ENCODE assay signal across 8 mouse cellular contexts in the genomic region with DNA sequence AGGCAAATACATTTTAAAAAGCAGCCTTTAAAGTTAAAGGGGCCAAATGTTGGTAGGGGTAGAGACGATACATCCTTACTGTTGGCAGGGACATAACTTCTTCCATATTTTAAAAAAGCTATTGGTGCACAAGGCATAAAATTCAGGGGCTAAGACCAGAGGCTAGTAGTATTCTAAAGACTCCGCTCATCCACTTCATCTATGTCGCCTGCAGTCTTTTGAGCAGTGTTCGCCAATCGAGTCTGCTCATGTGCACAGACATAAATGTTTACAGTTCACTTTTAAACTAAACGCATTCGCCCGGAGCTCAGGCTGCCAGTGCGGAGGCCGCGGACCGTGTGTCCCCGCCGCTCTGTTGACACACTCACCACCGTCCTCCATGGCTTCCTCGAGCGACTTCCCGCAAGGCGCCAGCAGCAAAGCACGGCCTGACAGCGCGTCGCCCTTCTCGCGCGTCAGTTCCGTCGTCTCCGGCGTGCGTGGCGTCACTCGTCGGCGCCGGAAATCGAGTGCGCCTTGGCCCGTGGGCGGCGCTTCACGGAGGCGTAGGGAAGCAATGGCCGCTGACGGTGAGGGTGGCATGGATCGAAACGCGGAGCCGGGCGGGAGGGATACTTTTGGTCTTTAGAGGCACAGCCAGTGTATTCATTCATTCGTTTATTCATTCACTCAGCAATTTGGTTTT. TPM values are rescaled to one million over a fixed set of nuclear protein-coding genes. Genes with fewer than 3 reads are reported as not detected.
A peak's percentile ranks its signal among the peaks of the same experiment; 100 is the strongest.
DNase-seq lines count a peak whose midpoint lies in the region; ATAC-seq and TF ChIP-seq lines count a peak whose summit lies in the region.

Gene Eif2b1, minus strand, starts transcription at position 499 of the 685 bp plus-strand sequence.
Gene Gtf2h3, plus strand, starts transcription at position 508 of the 685 bp plus-strand sequence.

- H3K4me1 ChIP-seq in hindbrain, embryonic 13.5 days (replicated peaks), result peaks cover 32% of the 10 kb centered on the region

- peak within 1 kb of the TSS; percentile 89 for H3K4me2 ChIP-seq in hindbrain, embryonic 13.5 days

- CTCF ChIA-PET in Patski (lab: Charles Lee), result no interaction called here

- POLR2A ChIA-PET in Patski (lab: Charles Lee), result interaction anchor here (0.8 kb wide), 1 partner anchor 22 kb away, joined by 3 read pairs; no protein-coding TSS in a partner anchor

- TF ChIP-seq CTCF in Patski (IDR thresholded peaks at IDR 0.05), result no peak

- peak within 1 kb of the TSS; percentile 80 for H3K9ac ChIP-seq in hindbrain, embryonic 13.5 days

- H3K4me3 ChIP-seq in hindbrain, embryonic 13.5 days, result peak within 1 kb of the TSS; percentile 80

- H3K27me3 ChIP-seq in Patski, result no peaks in the 10 kb centered on the region
- H3K27me3 ChIP-seq in hindbrain, embryonic 13.5 days, result no peaks in the 10 kb centered on the region

- DNase-seq in Patski (ENCODE audit: low read depth, low spot score), result peak; percentile 64
- peak; percentile 95 to 97 for DNase-seq in cerebellum, postnatal 14 days
- DNase-seq in frontal cortex, postnatal 14 days (ENCODE audit: low spot score in 2 of 2), result peak; percentile 84 to 93
- peak; percentile 93 to 95 for DNase-seq in layer of hippocampus, postnatal 25 days (ENCODE audit: extremely low spot score in 1 of 2, low spot score in 1 of 2)
- DNase-seq in lung, postnatal 25 days (ENCODE audit: low spot score), result peak; percentile 92
- DNase-seq in retina, embryonic 14.5 days (ENCODE audit: low spot score), result peak; percentile 95
- DNase-seq in thymus, postnatal 4 days, result peak; percentile 97

- ATAC-seq in Patski, result peak; percentile 78
- peak; percentile 90 for ATAC-seq in hindbrain, embryonic 13.5 days (ENCODE audit: low FRiP score)

- peak within 1 kb of the TSS; percentile 67; the same call in 1 of the 2 replicates for H3K27ac ChIP-seq in hindbrain, embryonic 13.5 days

- H3K9me3 ChIP-seq in hindbrain, embryonic 13.5 days, result no peaks in the 10 kb centered on the region

- H3K36me3 ChIP-seq in hindbrain, embryonic 13.5 days, result peaks cover 49% of the 10 kb centered on the region

- 1% methylated on average over 51 of the region's 51 CpGs for WGBS in hindbrain, embryonic 13.5 days

- in situ Hi-C loops in Patski (cut with MboI; ENCODE audit: low pct_unique_long_range_greater_than_20kb), result no loop called here

RNA-seq across cellular contexts. Expression of gene Eif2b1, which starts in this region (rescaled TPM):
- polyA plus RNA-seq in Patski (2021), result 47.7 TPM
- 65.7 and 72.0 TPM in 2 replicates for polyA plus RNA-seq in hindbrain, embryonic 13.5 days (2015; fragmentation: Nextera tagmentation; extraction: Ambion mirVana)
- total RNA-seq in layer of hippocampus, postnatal 25 days (2021), result 10 to 100 TPM; 32.6 to 49.0 TPM

RNA-seq across cellular contexts. Expression of gene Gtf2h3, which starts in this region (rescaled TPM):
- 45.0 TPM for polyA plus RNA-seq in Patski (2021)
- 50.3 TPM in 2 replicates for polyA plus RNA-seq in hindbrain, embryonic 13.5 days (2015; fragmentation: Nextera tagmentation; extraction: Ambion mirVana)
- total RNA-seq in layer of hippocampus, postnatal 25 days (2021), result 10 to 100 TPM; 29.5 to 32.8 TPM

Comparison
In these comparisons a context has a peak if more than half of its experiments do, and no peak if none do; other contexts are left out.
1. Peak in every context shown above with its lines: DNase-seq, ATAC-seq, H3K4me3 ChIP-seq and H3K27ac ChIP-seq.